Mouse (Mus musculus): ENCODE data around the gene Scn2a.

DNA sequence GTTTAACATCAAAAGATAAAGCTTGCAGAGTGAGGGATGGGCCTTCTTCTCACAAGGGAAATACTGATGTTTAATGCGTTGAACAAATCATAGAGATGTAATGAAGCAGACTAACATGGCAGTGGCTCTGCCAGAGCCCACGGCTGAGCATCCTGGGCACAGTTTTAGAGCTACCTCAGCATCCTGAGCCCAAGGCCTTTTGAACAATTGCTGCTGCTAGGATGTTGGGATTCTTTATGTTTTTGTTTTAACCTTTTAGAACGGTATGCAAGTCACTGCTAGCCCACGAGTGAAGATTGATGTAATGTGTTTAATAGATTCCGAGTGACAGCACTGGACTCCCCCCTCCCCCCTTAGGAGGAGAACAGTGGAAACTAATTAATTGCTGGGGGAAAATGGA lies 683 bp downstream of the Scn2a start:
- no peak for TF ChIP-seq POLR2A (IDR thresholded peaks at IDR 0.05; ENCODE audit: low read depth, low read length)
- TF ChIP-seq MEF2A (IDR thresholded peaks at IDR 0.05; ENCODE audit: borderline replicate concordance, low read depth, low read length): no peak
- no peak for TF ChIP-seq JUND (conservative IDR thresholded peaks at IDR 0.05; ENCODE audit: low read depth, low read length)
- TF ChIP-seq CTCF (conservative IDR thresholded peaks at IDR 0.05 in 1 of 2, IDR thresholded peaks at IDR 0.05 in 1 of 2; ENCODE audit: low read depth in 2 of 2, low read length in 2 of 2): no peak
